Mouse (Mus musculus) MEL (cell line): ENCODE measurements around the gene Tmem179. TPM values are rescaled to one million over a fixed set of nuclear protein-coding genes. Genes with fewer than 3 reads are reported as not detected.

Experiments
- DNase-seq: peaks from one replicate; pipeline ENCODE4 v3.0.0; 2011; ENCODE audit warnings: low read depth, low spot score
- H3K27ac ChIP-seq: 2 replicates; pipeline ENCODE4 v1.5.1; 2012; ENCODE audit warnings: low read depth, mild to moderate bottlenecking, control low read depth, low read length, moderate library complexity; ENCODE audit not compliant: control insufficient read depth
- H3K27me3 ChIP-seq, 2 experiments: fragments of 150-350 bp in 1 of 2; sonication (generic) in 1 of 2; 2 replicates each; pipeline ENCODE4 v1.6.1; 2012; ENCODE audit warnings: low read length in 2 of 2, mild to moderate bottlenecking in 2 of 2, improper control_type of control experiment in 1 of 2, moderate library complexity in 1 of 2; ENCODE audit not compliant: insufficient read depth in 2 of 2, control insufficient read depth in 1 of 2
- H3K36me3 ChIP-seq, 2 experiments: 2 replicates each; pipeline ENCODE4 v1.6.1; 2012 to 2014; ENCODE audit warnings: low read length in 2 of 2, improper control_type of control experiment in 1 of 2, inconsistent platforms in 1 of 2, mild to moderate bottlenecking in 1 of 2; ENCODE audit not compliant: insufficient read depth in 2 of 2, control insufficient read depth in 1 of 2
- H3K4me1 ChIP-seq, 2 experiments: fragments of 150-350 bp in 1 of 2; sonication (generic) in 1 of 2; 2 replicates each; pipeline ENCODE4 v1.6.1; 2012; ENCODE audit warnings: low read length in 2 of 2, improper control_type of control experiment in 1 of 2, mild to moderate bottlenecking in 1 of 2; ENCODE audit not compliant: insufficient read depth in 2 of 2, control insufficient read depth in 1 of 2
- H3K4me3 ChIP-seq, 2 experiments: fragments of 150-350 bp in 1 of 2; sonication (generic) in 1 of 2; 2 replicates each; pipeline ENCODE4 v1.5.1; 2012; ENCODE audit warnings: low read depth in 2 of 2, low read length in 2 of 2, mild to moderate bottlenecking in 2 of 2, moderate library complexity in 2 of 2, control low read depth in 1 of 2, improper control_type of control experiment in 1 of 2; ENCODE audit not compliant: control insufficient read depth in 1 of 2, insufficient read depth in 1 of 2
- H3K79me2 ChIP-seq: 2 replicates; pipeline ENCODE4 v1.6.1; 2012; ENCODE audit warnings: mild to moderate bottlenecking, low read length, moderate library complexity; ENCODE audit not compliant: control insufficient read depth, poor library complexity, insufficient read depth
- H3K9ac ChIP-seq: 2 replicates; pipeline ENCODE4 v1.6.1; 2012; ENCODE audit warnings: low read depth, mild to moderate bottlenecking, control low read depth, low read length, moderate library complexity; ENCODE audit not compliant: control insufficient read depth, poor library complexity, severe bottlenecking
- H3K9me3 ChIP-seq: fragments of 150-350 bp; sonication (generic); replicated peaks from 2 replicates; pipeline ENCODE4 v1.6.1; 2012; ENCODE audit warnings: mild to moderate bottlenecking, low read length, improper control_type of control experiment, moderate library complexity; ENCODE audit not compliant: insufficient read depth
- BHLHE40 ChIP-seq: IDR thresholded peaks from 2 replicates; pipeline ENCODE4 v1.6.1; 2012; ENCODE audit warnings: low read depth, mild to moderate bottlenecking, inconsistent platforms, low read length, improper control_type of control experiment, borderline replicate concordance
- CHD1 ChIP-seq: IDR thresholded peaks from 2 replicates; pipeline ENCODE4 v1.6.1; 2012; ENCODE audit warnings: low read depth, mild to moderate bottlenecking, inconsistent platforms, low read length, improper control_type of control experiment
- CHD2 ChIP-seq: IDR thresholded peaks from 2 replicates; pipeline ENCODE4 v1.6.1; 2011; ENCODE audit warnings: low read length, improper control_type of control experiment
- E2F4 ChIP-seq: IDR thresholded peaks from 2 replicates; pipeline ENCODE4 v1.6.1; 2011; ENCODE audit warnings: low read depth, low read length, improper control_type of control experiment, borderline replicate concordance
- ELF1 ChIP-seq: IDR thresholded peaks from 2 replicates; pipeline ENCODE4 v1.6.1; 2014; ENCODE audit warnings: low read depth, mild to moderate bottlenecking, inconsistent platforms, low read length, improper control_type of control experiment, moderate library complexity
- EP300 ChIP-seq, 2 experiments: IDR thresholded peaks; 2 replicates each; pipeline ENCODE4 v1.6.1; 2011; ENCODE audit warnings: improper control_type of control experiment in 2 of 2, low read length in 2 of 2, low read depth in 1 of 2, mild to moderate bottlenecking in 1 of 2
- GATA1 ChIP-seq: IDR thresholded peaks from 2 replicates; pipeline ENCODE4 v1.6.1; 2011; ENCODE audit warnings: low read depth, low read length, improper control_type of control experiment
- HCFC1 ChIP-seq: IDR thresholded peaks from 2 replicates; pipeline ENCODE4 v1.6.1; 2012; ENCODE audit warnings: low read depth, mild to moderate bottlenecking, inconsistent platforms, low read length, improper control_type of control experiment, moderate library complexity
- MAFK ChIP-seq: IDR thresholded peaks from 2 replicates; pipeline ENCODE4 v1.6.1; 2011; ENCODE audit warnings: low read depth, mild to moderate bottlenecking, low read length, improper control_type of control experiment, borderline replicate concordance
- MAX ChIP-seq: IDR thresholded peaks from 2 replicates; pipeline ENCODE4 v1.6.1; 2011; ENCODE audit warnings: low read length, improper control_type of control experiment
- MXI1 ChIP-seq: IDR thresholded peaks from 2 replicates; pipeline ENCODE4 v1.6.1; 2011; ENCODE audit warnings: mild to moderate bottlenecking, low read depth, low read length, improper control_type of control experiment
- MYC ChIP-seq: IDR thresholded peaks from 2 replicates; pipeline ENCODE4 v1.6.1; 2011; ENCODE audit warnings: low read depth, mild to moderate bottlenecking, low read length, improper control_type of control experiment, moderate library complexity
- NELFE ChIP-seq: IDR thresholded peaks from 2 replicates; pipeline ENCODE4 v1.6.1; 2011; ENCODE audit warnings: low read depth, low read length, improper control_type of control experiment
- NRF1 ChIP-seq: IDR thresholded peaks from 2 replicates; pipeline ENCODE4 v1.6.1; 2014; ENCODE audit warnings: low read depth, mild to moderate bottlenecking, inconsistent platforms, low read length, improper control_type of control experiment, moderate library complexity; ENCODE audit not compliant: poor library complexity, insufficient read depth, severe bottlenecking
- POLR2A ChIP-seq, 2 experiments: IDR thresholded peaks; 2 replicates each; pipeline ENCODE4 v1.6.1; 2011 to 2012; ENCODE audit warnings: low read length in 2 of 2, mild to moderate bottlenecking in 2 of 2, control low read depth in 1 of 2, improper control_type of control experiment in 1 of 2, low read depth in 1 of 2, moderate library complexity in 1 of 2; ENCODE audit not compliant: control insufficient read depth in 1 of 2, insufficient read depth in 1 of 2, poor library complexity in 1 of 2
- POLR2AphosphoS2 ChIP-seq: IDR thresholded peaks from 2 replicates; pipeline ENCODE4 v1.6.1; 2011; ENCODE audit warnings: low read length, improper control_type of control experiment
- POLR2AphosphoS5 ChIP-seq: IDR thresholded peaks from 2 replicates; pipeline ENCODE4 v1.6.1; 2012; ENCODE audit warnings: low read depth, borderline replicate concordance, mild to moderate bottlenecking, inconsistent platforms, low read length, moderate library complexity, mixed read lengths
- RAD21 ChIP-seq: IDR thresholded peaks from 2 replicates; pipeline ENCODE4 v1.6.1; 2011; ENCODE audit warnings: mild to moderate bottlenecking, low read depth, low read length, improper control_type of control experiment
- RCOR1 ChIP-seq: IDR thresholded peaks from 2 replicates; pipeline ENCODE4 v1.6.1; 2012; ENCODE audit warnings: low read depth, mild to moderate bottlenecking, inconsistent platforms, low read length, improper control_type of control experiment
- TAL1 ChIP-seq: IDR thresholded peaks from 2 replicates; pipeline ENCODE4 v1.6.1; 2012; ENCODE audit warnings: mild to moderate bottlenecking, inconsistent platforms, low read length, moderate library complexity, mixed read lengths
- TBP ChIP-seq: IDR thresholded peaks from 2 replicates; pipeline ENCODE4 v1.8.0; 2011; ENCODE audit warnings: low read depth, low read length, improper control_type of control experiment
- TCF12 ChIP-seq: IDR thresholded peaks from 2 replicates; pipeline ENCODE4 v1.6.1; 2014; ENCODE audit warnings: low read depth, mild to moderate bottlenecking, inconsistent platforms, low read length, improper control_type of control experiment, moderate library complexity
- USF2 ChIP-seq, 2 experiments: IDR thresholded peaks; 2 replicates each; pipeline ENCODE4 v1.6.1; 2011 to 2012; ENCODE audit warnings: improper control_type of control experiment in 2 of 2, low read length in 2 of 2, borderline replicate concordance in 1 of 2, inconsistent platforms in 1 of 2, low read depth in 1 of 2, mild to moderate bottlenecking in 1 of 2; ENCODE audit not compliant: insufficient read depth in 1 of 2
- ZC3H11A ChIP-seq: IDR thresholded peaks from 2 replicates; pipeline ENCODE4 v1.6.1; 2012; ENCODE audit warnings: low read depth, mild to moderate bottlenecking, inconsistent platforms, low read length, improper control_type of control experiment
- ZKSCAN1 ChIP-seq: IDR thresholded peaks from 2 replicates; pipeline ENCODE4 v1.6.1; 2012; ENCODE audit warnings: low read depth, mild to moderate bottlenecking, inconsistent platforms, low read length, improper control_type of control experiment, moderate library complexity
- ZMIZ1 ChIP-seq: IDR thresholded peaks from 2 replicates; pipeline ENCODE4 v1.6.1; 2012; ENCODE audit warnings: low read depth, mild to moderate bottlenecking, inconsistent platforms, low read length, improper control_type of control experiment, moderate library complexity
- ZNF384 ChIP-seq: IDR thresholded peaks from 2 replicates; pipeline ENCODE4 v1.6.1; 2012; ENCODE audit warnings: low read depth, mild to moderate bottlenecking, inconsistent platforms, low read length, improper control_type of control experiment
- polyA plus RNA-seq, 2 experiments: library from polyadenylated mRNA; stranded (reverse) in 1 of 2; unstranded in 1 of 2; fragments of >175 nt in 1 of 2; fragments of >200 nt in 1 of 2; gene quantifications; 2 replicates each; pipeline versions ENCODE4 v1.2.1 to v1.2.4; 2012; ENCODE audit warnings: low replicate concordance in 2 of 2, low read depth in 1 of 2; ENCODE audit not compliant: insufficient read length in 2 of 2, insufficient read depth in 1 of 2, missing spikeins in 1 of 2
- total RNA-seq: library from RNA; depleted of rRNA; stranded (reverse); fragments of 300-350 nt; gene quantifications from 2 replicates; pipeline ENCODE4 v1.2.3, GENCODE M21; 2012

Tmem179 gene
- total and polyA plus RNA-seq, 3 experiments = 0.08 to 0.10 TPM; not detected in 1

GRCm38 (mm10) chr12:112510365-112510732, 6.2 kb downstream of the Tmem179 start:
- Histone ChIP-seq H3K9ac (no peak overlapping the region), H3K36me3 (no peaks in the 10 kb centered on the region), H3K4me1 (no peaks in the 10 kb centered on the region), H3K27me3 (no peaks in the 10 kb centered on the region), H3K79me2 (no peaks in the 10 kb centered on the region), H3K9me3 (no peaks in the 10 kb centered on the region), H3K27ac (no peak overlapping the region), H3K4me3 (no peak overlapping the region)
- DNase-seq = no peak
- TF ChIP-seq CHD1 (no peak), MYC (no peak), EP300 (IDR thresholded peaks at IDR 0.05; ENCODE audit: low read depth in 1 of 2, low read length in 2 of 2) (no peak), MAFK (no peak), E2F4 (no peak), ZC3H11A (no peak), GATA1 (no peak), ZNF384 (no peak), MXI1 (no peak), RAD21 (no peak), USF2 (IDR thresholded peaks at IDR 0.05; ENCODE audit: borderline replicate concordance in 1 of 2, insufficient read depth in 1 of 2, low read depth in 1 of 2, low read length in 2 of 2) (no peak), ELF1 (no peak), ZMIZ1 (no peak)

DNA sequence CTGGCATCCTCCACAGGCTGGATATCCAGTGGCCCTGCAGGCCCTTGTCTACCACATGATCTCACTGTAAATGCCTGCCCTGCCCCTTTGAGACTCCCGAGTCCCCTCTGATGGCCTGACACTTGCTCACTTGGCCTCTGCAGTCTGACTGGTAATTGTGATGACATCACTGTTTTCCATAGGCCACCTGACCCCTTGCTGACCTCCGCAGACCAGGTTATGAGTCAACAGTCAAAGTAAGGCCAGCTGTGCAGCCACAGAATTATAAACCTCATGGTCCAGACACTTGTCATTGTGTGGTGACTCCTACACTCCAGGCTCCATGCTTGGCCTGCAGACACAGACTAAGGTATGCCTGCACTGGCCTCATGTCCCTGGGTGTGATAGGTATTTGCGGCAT, 8.6 kb downstream of the Tmem179 start:
- DNase-seq = no peak
- no peaks in the 10 kb centered on the region for H3K79me2 ChIP-seq
- H3K4me3 ChIP-seq = no peak overlapping the region

GRCm38 (mm10) chr12:112507264-112507663, 9.3 kb downstream of the Tmem179 start:
- H3K9me3 ChIP-seq = no peaks in the 10 kb centered on the region
- H3K27me3 ChIP-seq = no peaks in the 10 kb centered on the region
- H3K79me2 ChIP-seq = no peaks in the 10 kb centered on the region
- H3K9ac ChIP-seq = no peak overlapping the region
- DNase-seq = no peak
- TF ChIP-seq CHD2 (no peak), ZKSCAN1 (no peak), MAX (no peak), RCOR1 (no peak), HCFC1 (no peak), BHLHE40 (no peak), TCF12 (no peak), MXI1 (no peak), POLR2AphosphoS2 (no peak), ELF1 (no peak), ZMIZ1 (no peak), NRF1 (no peak)
- TF ChIP-seq, all 39 proteins: peak for 0
- H3K27ac ChIP-seq = no peak overlapping the region
- no peak overlapping the region for H3K4me3 ChIP-seq
- H3K36me3 ChIP-seq = no peaks in the 10 kb centered on the region
- no peaks in the 10 kb centered on the region for H3K4me1 ChIP-seq

More for the DNA sequence above, 8.6 kb downstream of the Tmem179 start:
- no peaks in the 10 kb centered on the region for H3K9me3 ChIP-seq
- H3K27ac ChIP-seq = no peak overlapping the region
- H3K9ac ChIP-seq = no peak overlapping the region
- no peaks in the 10 kb centered on the region for H3K27me3 ChIP-seq
- TF ChIP-seq NELFE (no peak), TAL1 (0 out of 2 replicates have a peak, but pooled peaks have one; percentile 6), POLR2AphosphoS5 (peak; percentile 61; the same call in 1 of the 2 replicates), POLR2AphosphoS2 (no peak), POLR2A (IDR thresholded peaks at IDR 0.05; ENCODE audit: control insufficient read depth in 1 of 2, insufficient read depth in 1 of 2, low read depth in 1 of 2, low read length in 2 of 2, poor library complexity in 1 of 2) (no peak), TBP (no peak), ZC3H11A (no peak), CHD1 (no peak)
- H3K4me1 ChIP-seq = no peaks in the 10 kb centered on the region
- no peaks in the 10 kb centered on the region for H3K36me3 ChIP-seq
